Mouse (Mus musculus): ENCODE measurements at regions not wholly inside any gene's neighbourhood (a gene's known extent, or its start where the extent isn't known, plus 50 kb on each side); places are given as distances from the start of the nearest gene placed in this dataset.
"Not testable (repeated sequence)": the region's sequence is repeated elsewhere in the genome, so short reads cannot be mapped to it uniquely, and the experiment has no call there.

- not testable (repeated sequence) for DNase-seq (ENCODE audit: low read depth, low spot score)
Measured at GRCm38 (mm10) chr10:52529661-52530060, 112.3 kb downstream of the Nus1 start.

GRCm38 (mm10) chr10:52530846-52531245 is 113.5 kb downstream of the Nus1 start:
- DNase-seq (ENCODE audit: low read depth, low spot score) = no peak

GRCm38 (mm10) chr10:52533278-52533892 is 116.0 kb downstream of the Nus1 start:
- DNase-seq (ENCODE audit: low read depth, low spot score) = no peak

GRCm38 (mm10) chr10:52533893-52534287 is 116.5 kb downstream of the Nus1 start:
- peak; percentile 5 for DNase-seq (ENCODE audit: low read depth, low spot score)

GRCm38 (mm10) chr10:52545566-52545965 is 128.2 kb downstream of the Nus1 start:
- DNase-seq (ENCODE audit: low read depth, low spot score) = no peak

DNA sequence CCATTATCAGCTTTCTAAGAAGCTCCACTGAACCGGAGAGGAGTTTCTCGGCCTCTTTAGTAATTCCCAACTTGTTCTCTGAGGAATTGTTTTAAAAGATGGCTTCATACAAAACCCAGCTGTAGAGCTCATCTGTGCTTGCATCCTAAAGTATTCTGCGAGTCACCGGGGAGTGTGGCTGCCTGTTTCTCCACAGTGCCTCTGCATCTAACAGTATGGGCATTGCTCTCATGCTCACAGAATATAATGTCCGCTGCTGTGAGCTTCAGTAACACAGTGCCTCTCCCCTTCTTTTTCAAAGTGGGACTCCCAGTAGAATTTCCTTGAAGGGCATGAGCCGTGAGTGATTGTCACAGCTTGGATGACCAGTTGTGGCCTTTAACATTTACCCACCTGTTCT is 113.0 kb upstream of the Slc35f1 start:
- DNase-seq (ENCODE audit: low read depth, low spot score) = no peak

- DNase-seq (ENCODE audit: low read depth, low spot score) = no peak
Measured at GRCm38 (mm10) chr10:52577795-52578194, 112.5 kb upstream of the Slc35f1 start.

GRCm38 (mm10) chr10:52578238-52578832 is 112.0 kb upstream of the Slc35f1 start:
- no peak for DNase-seq (ENCODE audit: low read depth, low spot score)

DNA sequence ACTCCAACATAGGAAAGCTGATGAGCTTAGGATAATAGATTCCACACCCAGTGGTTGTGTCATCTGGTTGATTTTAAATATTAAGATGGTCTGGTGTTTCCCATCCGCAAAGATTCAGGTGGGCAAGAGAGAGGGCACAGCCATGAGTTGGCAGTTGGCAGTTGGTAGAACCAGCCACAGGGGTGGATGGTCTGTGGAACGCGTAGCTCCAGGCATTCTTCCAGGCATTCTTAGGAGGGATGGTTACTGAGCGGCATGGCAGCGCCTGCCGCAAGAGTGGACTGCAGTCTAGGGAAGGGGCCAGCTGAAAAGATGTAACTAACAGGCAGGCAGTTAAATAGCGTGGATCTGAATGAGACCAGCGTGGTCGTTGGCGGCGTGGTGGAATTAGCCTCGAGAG is 96.6 kb upstream of the Slc35f1 start:
- DNase-seq (ENCODE audit: low read depth, low spot score) = no peak
